Mouse (Mus musculus) spleen, embryonic (tissue): ENCODE measurements at regions not wholly inside any gene's neighbourhood (a gene's known extent, or its start where the extent isn't known, plus 50 kb on each side); places are given as distances from the start of the nearest gene placed in this dataset.
"Not testable (repeated sequence)": the region's sequence is repeated elsewhere in the genome, so short reads cannot be mapped to it uniquely, and the experiment has no call there.

Source experiments
- CTCF ChIA-PET: fragments of 350-600 bp; sonication (Branson Sonifier 250); formaldehyde crosslinking; loops from one replicate; lab custom pipeline; 2022; lab: Charles Lee

GRCm38 (mm10) chrX:92981141-92981540 is 305.1 kb upstream of the Arx start:
- CTCF ChIA-PET = no interaction called here

DNA sequence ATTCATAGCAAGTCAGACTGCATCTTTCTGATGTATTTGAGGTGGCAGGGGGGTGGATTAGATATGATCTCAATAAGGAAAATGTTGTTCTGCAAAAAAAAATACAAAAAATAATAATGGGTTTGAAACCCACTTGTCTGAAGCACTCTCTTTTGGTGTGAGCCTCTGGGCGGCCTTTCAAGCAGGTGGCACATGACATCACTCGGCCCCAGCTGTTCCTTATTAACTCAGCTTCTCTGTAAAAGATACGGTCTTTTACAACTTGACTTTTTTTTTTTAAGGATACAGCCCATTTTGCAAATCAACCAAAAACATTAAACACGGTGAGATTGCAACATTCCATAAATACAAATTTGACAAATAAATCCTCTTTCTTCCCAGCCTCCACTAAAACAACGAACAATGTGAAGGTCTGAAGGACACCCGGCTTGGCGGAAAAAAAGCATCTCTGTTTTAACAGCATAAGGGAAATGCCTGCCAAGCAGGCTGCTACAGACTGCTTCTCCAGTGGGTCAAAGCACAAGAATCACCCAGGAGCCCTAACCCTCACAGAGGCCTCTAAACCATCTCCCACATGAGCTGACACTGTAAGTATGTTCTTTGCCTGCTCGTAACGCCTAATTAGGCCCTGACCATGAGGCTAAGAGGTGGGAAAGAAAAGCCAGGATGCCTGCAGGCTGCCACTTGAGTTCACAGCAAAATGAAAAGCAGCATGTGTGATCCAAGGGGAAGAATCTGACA is 283.8 kb upstream of the Arx start:
- CTCF ChIA-PET = no interaction called here

- CTCF ChIA-PET = no interaction called here
These were observed 279.6 kb upstream of the Arx start for GRCm38 (mm10) chrX:93006681-93007080.

- CTCF ChIA-PET = no interaction called here
These were observed 274.7 kb upstream of the Arx start for GRCm38 (mm10) chrX:93011578-93011977.

DNA sequence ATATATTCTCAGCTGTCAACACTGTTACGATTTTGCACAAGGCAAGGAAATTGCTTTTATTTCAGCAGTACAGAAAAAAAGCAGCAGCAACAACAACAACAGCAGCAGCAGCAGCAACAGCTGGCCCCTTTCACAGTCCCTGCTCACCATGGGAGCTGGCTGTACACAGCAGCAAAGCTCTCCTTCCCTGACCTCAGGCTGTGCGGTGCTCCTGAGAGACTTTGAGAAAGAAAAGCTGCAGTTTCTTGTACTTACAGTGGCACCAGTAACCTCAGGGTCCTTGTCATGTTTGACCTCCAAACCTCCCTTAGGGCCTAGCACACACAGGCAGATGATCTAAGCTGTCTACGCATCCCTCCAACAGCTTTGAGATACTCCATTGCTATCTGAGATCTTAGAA is 269.9 kb upstream of the Arx start:
- CTCF ChIA-PET = no interaction called here

GRCm38 (mm10) chrX:93041096-93041495 is 245.1 kb upstream of the Arx start:
- CTCF ChIA-PET = no interaction called here

GRCm38 (mm10) chrX:93042736-93043135 is 243.5 kb upstream of the Arx start:
- CTCF ChIA-PET = no interaction called here

DNA sequence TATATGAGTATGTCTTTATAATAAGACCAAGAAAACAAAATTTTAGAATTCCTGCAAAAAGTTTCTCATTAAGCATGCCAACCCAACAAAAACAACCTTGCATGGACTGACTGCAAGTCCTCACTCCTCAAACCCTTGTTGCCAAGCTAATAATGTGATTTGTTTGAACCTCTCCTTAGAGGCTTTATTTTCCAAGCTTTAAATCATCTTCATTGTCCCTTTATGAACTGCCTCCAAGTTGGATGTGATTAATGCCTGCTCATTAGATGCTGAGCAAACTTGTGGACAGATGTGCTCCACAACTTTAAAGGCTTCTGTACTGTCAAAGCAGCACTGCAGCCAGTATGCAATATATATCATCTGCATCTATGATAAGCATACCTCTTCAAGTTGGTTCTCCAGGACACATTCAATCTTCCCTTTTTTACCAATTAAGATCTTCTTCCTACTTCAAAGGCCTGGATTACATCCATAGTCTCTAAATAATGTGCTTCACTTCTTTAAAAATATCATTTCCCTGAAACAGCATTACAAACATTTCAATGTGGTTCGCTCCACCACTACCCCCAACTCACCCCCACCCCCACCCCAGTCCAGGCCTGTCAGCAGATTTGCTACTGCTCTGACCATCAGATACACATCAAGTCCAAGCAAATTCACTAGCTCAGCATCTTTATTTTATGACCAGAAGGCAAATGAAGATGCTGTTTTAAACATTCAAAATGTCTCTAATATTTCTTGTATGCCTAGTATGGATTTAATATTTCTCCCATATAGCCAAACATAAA is 237.1 kb upstream of the Arx start:
- CTCF ChIA-PET = no interaction called here

DNA sequence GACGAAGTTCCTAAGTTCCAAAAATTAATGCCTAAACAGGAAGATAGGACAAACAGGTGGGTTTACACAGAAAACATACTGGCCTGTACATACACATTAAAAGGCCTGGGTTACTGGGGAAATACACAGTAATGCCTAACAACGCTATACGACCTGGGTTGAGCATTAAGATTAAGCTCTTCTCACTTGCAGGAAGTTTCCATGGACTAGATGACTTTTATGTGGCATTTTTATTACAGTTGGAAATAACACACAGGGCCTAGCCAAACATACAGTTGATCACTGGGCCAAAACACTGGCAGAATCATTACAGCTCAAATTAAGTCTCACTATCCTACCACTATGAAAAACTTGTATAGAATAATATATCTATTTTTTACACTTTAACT is 236.5 kb upstream of the Arx start:
- CTCF ChIA-PET = no interaction called here

DNA sequence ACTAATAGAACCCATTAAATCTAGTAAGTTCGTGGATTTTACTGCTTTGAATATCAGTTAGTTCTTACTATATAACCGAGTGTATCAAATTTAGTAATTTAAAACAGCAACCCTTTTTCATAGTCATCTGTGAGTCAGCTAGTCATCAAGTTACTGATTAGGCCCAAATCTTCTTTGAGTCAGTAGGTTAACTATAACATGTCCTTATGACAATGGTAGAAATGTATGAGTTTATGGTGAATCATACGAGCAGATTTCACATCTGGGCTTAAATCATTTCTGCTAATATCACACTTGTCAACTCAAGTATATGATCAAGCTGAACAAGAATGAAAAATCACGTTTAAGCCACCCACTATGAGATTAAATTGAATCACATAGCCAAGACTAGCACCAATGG is 226.7 kb upstream of the Arx start:
- CTCF ChIA-PET = no interaction called here

- CTCF ChIA-PET = no interaction called here
These were observed 217.4 kb upstream of the Arx start for GRCm38 (mm10) chrX:93068884-93069283.

DNA sequence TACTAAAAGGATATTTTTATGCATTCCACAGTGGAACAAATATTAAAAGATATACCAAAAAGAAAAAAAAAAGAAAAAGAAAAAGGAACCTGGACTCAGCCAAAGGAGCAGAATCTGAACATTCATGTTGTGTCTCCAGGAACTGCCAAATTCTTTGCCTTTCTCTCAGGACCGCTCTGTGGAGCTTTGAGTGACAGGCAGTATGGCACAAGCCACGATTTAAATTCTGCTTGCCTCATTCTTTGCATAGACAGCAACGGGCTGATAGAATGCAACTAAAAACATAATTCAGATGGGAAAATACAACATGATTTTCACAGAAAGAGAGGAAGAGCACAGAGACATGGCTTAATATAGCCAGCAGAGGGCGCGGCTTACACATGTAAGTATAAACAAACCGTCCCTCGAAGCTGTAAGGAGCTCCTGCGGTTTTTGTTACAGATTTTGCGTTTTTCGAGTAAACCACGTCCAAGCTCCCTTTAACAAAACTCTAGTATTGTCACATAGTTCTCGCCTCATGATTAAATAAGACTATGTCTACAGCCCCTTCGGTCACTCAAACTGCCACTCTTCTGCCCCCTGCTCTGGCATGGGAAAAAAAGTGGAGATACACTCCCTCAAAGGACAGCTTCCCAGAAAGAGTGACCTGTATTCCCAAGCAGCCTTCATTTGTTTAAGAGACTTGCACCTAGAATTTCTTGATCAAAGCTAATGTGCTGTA is 216.5 kb upstream of the Arx start:
- CTCF ChIA-PET = no interaction called here

GRCm38 (mm10) chrX:93070290-93070611 is 216.0 kb upstream of the Arx start:
- CTCF ChIA-PET = no interaction called here

DNA sequence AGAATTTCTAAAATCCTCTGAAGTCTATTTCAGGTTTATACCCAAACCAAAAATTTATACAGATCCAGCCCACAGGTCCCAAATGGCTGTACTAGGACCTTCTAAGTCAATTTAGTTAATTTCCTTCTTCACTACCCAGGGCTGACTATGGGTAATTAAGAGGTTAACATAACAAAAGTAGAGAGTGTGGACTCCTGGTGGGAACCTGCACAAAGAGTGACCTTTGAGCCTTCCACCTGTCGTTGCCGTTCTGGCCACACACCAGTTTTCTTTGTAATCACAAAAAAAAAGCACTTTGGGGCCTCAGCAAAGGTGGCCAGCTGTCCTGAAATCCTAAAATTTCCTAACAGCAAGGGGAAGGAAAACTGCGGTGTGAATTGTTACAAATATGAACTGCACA is 197.3 kb upstream of the Arx start:
- CTCF ChIA-PET = no interaction called here

GRCm38 (mm10) chrX:93097551-93097950 is 188.7 kb upstream of the Arx start:
- CTCF ChIA-PET = no interaction called here

DNA sequence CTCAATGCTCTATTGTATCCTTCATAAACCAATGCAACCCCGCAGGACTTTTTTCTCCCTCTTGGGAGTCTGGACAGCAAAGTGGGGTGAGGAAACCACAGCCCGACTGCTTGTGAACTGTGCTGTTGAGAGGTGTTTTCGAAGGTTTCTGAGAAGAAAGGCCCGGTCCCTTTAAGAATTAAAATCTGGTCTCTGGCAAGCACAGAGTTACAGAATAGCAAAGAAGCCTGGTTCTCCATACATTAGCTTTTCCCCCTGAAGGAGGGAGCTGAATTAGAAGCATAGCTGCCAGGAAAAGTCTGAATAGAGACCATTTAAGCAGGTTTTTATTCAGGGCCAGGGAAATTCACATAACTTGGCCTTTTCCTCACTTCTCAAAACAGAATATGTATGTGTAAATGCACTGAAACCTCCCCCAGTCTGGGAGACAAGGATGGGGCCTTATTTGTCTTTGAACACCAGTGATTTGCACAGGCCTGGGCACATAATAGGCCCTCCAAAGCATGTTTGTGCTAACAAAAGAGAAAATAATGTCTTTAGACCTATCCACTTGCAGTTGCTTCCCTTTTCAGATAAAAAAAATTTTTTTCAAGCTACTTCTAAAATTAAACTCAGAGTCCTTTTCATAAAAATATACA is 178.2 kb upstream of the Arx start:
- CTCF ChIA-PET = no interaction called here

GRCm38 (mm10) chrX:93154367-93154766 is 131.9 kb upstream of the Arx start:
- CTCF ChIA-PET = not testable (repeated sequence)

DNA sequence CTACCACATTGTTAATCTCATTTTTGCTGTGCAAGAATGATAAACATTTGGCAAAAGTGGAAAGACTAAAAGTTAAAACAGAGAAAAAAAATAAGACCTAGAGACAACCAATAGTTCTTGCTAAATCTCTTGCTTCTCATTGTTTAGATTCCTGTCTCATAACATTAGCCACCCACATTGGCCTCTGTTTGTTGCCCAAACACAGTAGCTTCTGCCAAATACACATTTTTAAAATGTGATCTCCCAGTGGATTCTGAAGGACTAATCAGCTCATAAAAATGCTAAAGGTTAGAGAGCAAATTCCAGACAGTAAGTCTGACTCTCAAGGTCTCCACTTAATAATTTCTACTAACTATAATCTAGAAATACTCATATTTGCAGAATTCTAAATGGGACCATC is 127.1 kb upstream of the Arx start:
- CTCF ChIA-PET = no interaction called here

DNA sequence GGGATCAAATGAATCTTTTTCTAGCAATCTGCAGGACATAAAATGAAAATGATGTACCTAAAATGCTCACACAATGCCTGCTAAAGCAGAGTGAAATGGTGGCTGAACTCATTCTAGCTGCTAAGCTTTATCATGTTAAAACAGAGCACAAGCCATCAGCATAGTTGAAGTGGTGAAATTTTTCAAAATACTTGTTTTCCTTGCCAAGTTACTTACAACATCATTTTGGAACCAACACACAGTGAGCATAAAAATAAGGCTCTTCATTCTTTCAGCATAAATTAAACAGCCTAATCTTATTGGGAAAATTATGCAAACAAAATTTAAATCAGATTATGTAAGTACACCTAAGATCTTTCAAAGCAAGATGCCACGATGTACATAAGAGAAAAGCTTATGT is 125.3 kb upstream of the Arx start:
- CTCF ChIA-PET = interaction anchor here (0.5 kb wide), 1 partner anchor 68 kb away, joined by 3 read pairs; no protein-coding TSS in a partner anchor
